Mouse (Mus musculus): ENCODE measurements around the gene Pold4. TPM values are rescaled to one million over a fixed set of nuclear protein-coding genes. Genes with fewer than 3 reads are reported as not detected.
A peak's percentile ranks its signal among the peaks of the same experiment; 100 is the strongest.

The Pold4 gene
- polyA plus RNA-seq, 1 experiment from 2014 or later: 12.7 TPM

- peak within 1 kb of the TSS; percentile 92 for H3K4me2 ChIP-seq (ENCODE audit: low read depth, low read length)
- DNase-seq (ENCODE audit: low spot score) (peak; percentile 100), ATAC-seq (replicated peaks; ENCODE audit: insufficient number of reproducible peaks, low FRiP score, low TSS enrichment, low read depth) (peak; percentile 69)
- H3K9ac ChIP-seq (replicated peaks; ENCODE audit: low read length): peak within 1 kb of the TSS; percentile 79
- WGBS: under 1% methylated on average over 34 of the region's 34 CpGs
- no peaks in the 10 kb centered on the region; the same call in none of the 2 replicates for H3K36me3 ChIP-seq (replicated peaks; ENCODE audit: control insufficient read depth, insufficient read depth, low read depth, low read length)
- peaks cover 6% of the 10 kb centered on the region; the same call in 1 of the 2 replicates for H3K4me1 ChIP-seq (ENCODE audit: control insufficient read depth, insufficient read depth, low read length)
- H3K27me3 ChIP-seq (ENCODE audit: control insufficient read depth, insufficient read depth, low read length): no peaks in the 10 kb centered on the region
- H3K4me3 ChIP-seq (ENCODE audit: low read depth, low read length): peak within 1 kb of the TSS; percentile 62
- H3K27ac ChIP-seq (replicated peaks; ENCODE audit: low read depth, low read length): peak within 1 kb of the TSS; percentile 42
- no peaks in the 10 kb centered on the region for H3K9me3 ChIP-seq (replicated peaks; ENCODE audit: control insufficient read depth, low read length)
Observed at GRCm38 (mm10) chr19:4201291-4201909, 30.3 kb upstream of the Pold4 start, which contains the start of gene Rad9a. Gene Rad9a, minus strand, starts transcription at chr19:4201662.

- Histone ChIP-seq H3K9ac (replicated peaks; ENCODE audit: low read length) (peak overlapping the region; percentile 66), H3K4me1 (ENCODE audit: control insufficient read depth, insufficient read depth, low read length) (peaks cover 3% of the 10 kb centered on the region; the same call in 1 of the 2 replicates), H3K9me3 (replicated peaks; ENCODE audit: control insufficient read depth, low read length) (no peaks in the 10 kb centered on the region), H3K4me3 (ENCODE audit: low read depth, low read length) (peak overlapping the region; percentile 62), H3K27ac (replicated peaks; ENCODE audit: low read depth, low read length) (no peak overlapping the region), H3K4me2 (ENCODE audit: low read depth, low read length) (peak overlapping the region; percentile 92), H3K27me3 (ENCODE audit: control insufficient read depth, insufficient read depth, low read length) (no peaks in the 10 kb centered on the region), H3K36me3 (replicated peaks; ENCODE audit: control insufficient read depth, insufficient read depth, low read depth, low read length) (no peaks in the 10 kb centered on the region; the same call in 1 of the 2 replicates)
- WGBS: 35% methylated on average over 7 of the region's 7 CpGs
- ATAC-seq (replicated peaks; ENCODE audit: insufficient number of reproducible peaks, low FRiP score, low TSS enrichment, low read depth) (no peak), DNase-seq (ENCODE audit: low spot score) (no peak)
Observed at GRCm38 (mm10) chr19:4202149-4202548, 29.6 kb upstream of the Pold4 start.

GRCm38 (mm10) chr19:4203148-4203547 is 28.6 kb upstream of the Pold4 start:
- Histone ChIP-seq H3K27ac (replicated peaks; ENCODE audit: low read depth, low read length) (no peak overlapping the region), H3K9me3 (replicated peaks; ENCODE audit: control insufficient read depth, low read length) (no peaks in the 10 kb centered on the region), H3K27me3 (ENCODE audit: control insufficient read depth, insufficient read depth, low read length) (no peaks in the 10 kb centered on the region), H3K4me3 (ENCODE audit: low read depth, low read length) (no peak overlapping the region), H3K4me2 (ENCODE audit: low read depth, low read length) (no peak overlapping the region), H3K4me1 (ENCODE audit: control insufficient read depth, insufficient read depth, low read length) (peaks cover 3% of the 10 kb centered on the region; the same call in 1 of the 2 replicates), H3K36me3 (replicated peaks; ENCODE audit: control insufficient read depth, insufficient read depth, low read depth, low read length) (no peaks in the 10 kb centered on the region; the same call in 1 of the 2 replicates), H3K9ac (replicated peaks; ENCODE audit: low read length) (no peak overlapping the region)
- ATAC-seq (replicated peaks; ENCODE audit: insufficient number of reproducible peaks, low FRiP score, low TSS enrichment, low read depth) (no peak), DNase-seq (ENCODE audit: low spot score) (no peak)
- WGBS: 56% methylated on average over 3 of the region's 3 CpGs

GRCm38 (mm10) chr19:4203604-4204326 is 27.9 kb upstream of the Pold4 start:
- no peak for ATAC-seq (replicated peaks; ENCODE audit: insufficient number of reproducible peaks, low FRiP score, low TSS enrichment, low read depth)

GRCm38 (mm10) chr19:4204889-4205288 is 26.8 kb upstream of the Pold4 start:
- 60% methylated on average over 4 of the region's 4 CpGs for WGBS
- no peaks in the 10 kb centered on the region for H3K9me3 ChIP-seq (replicated peaks; ENCODE audit: control insufficient read depth, low read length)
- H3K9ac ChIP-seq (replicated peaks; ENCODE audit: low read length): no peak overlapping the region
- no peaks in the 10 kb centered on the region for H3K27me3 ChIP-seq (ENCODE audit: control insufficient read depth, insufficient read depth, low read length)
- no peak overlapping the region for H3K4me3 ChIP-seq (ENCODE audit: low read depth, low read length)
- no peaks in the 10 kb centered on the region; the same call in 1 of the 2 replicates for H3K36me3 ChIP-seq (replicated peaks; ENCODE audit: control insufficient read depth, insufficient read depth, low read depth, low read length)
- no peak overlapping the region for H3K4me2 ChIP-seq (ENCODE audit: low read depth, low read length)
- peaks cover 3% of the 10 kb centered on the region; the same call in 1 of the 2 replicates for H3K4me1 ChIP-seq (ENCODE audit: control insufficient read depth, insufficient read depth, low read length)
- DNase-seq (ENCODE audit: low spot score): no peak
- H3K27ac ChIP-seq (replicated peaks; ENCODE audit: low read depth, low read length): no peak overlapping the region
- ATAC-seq (replicated peaks; ENCODE audit: insufficient number of reproducible peaks, low FRiP score, low TSS enrichment, low read depth): no peak

More at GRCm38 (mm10) chr19:4203604-4204326, 27.9 kb upstream of the Pold4 start:
- 63% methylated on average over 13 of the region's 13 CpGs for WGBS
- DNase-seq (ENCODE audit: low spot score): no peak
- no peak overlapping the region; the same call in 1 of the 2 replicates for H3K9ac ChIP-seq (replicated peaks; ENCODE audit: low read length)
- no peaks in the 10 kb centered on the region for H3K27me3 ChIP-seq (ENCODE audit: control insufficient read depth, insufficient read depth, low read length)
- H3K4me2 ChIP-seq (ENCODE audit: low read depth, low read length): no peak overlapping the region
- no peak overlapping the region for H3K27ac ChIP-seq (replicated peaks; ENCODE audit: low read depth, low read length)
- H3K36me3 ChIP-seq (replicated peaks; ENCODE audit: control insufficient read depth, insufficient read depth, low read depth, low read length): no peaks in the 10 kb centered on the region; the same call in 1 of the 2 replicates
- no peaks in the 10 kb centered on the region for H3K9me3 ChIP-seq (replicated peaks; ENCODE audit: control insufficient read depth, low read length)
- no peak overlapping the region for H3K4me3 ChIP-seq (ENCODE audit: low read depth, low read length)
- H3K4me1 ChIP-seq (ENCODE audit: control insufficient read depth, insufficient read depth, low read length): peaks cover 3% of the 10 kb centered on the region; the same call in 1 of the 2 replicates

- 0 out of 2 replicates have a peak, but pooled peaks cover 2% of the 10 kb centered on the region for H3K4me1 ChIP-seq (ENCODE audit: control insufficient read depth, insufficient read depth, low read length)
- no peak overlapping the region for H3K4me2 ChIP-seq (ENCODE audit: low read depth, low read length)
- H3K36me3 ChIP-seq (replicated peaks; ENCODE audit: control insufficient read depth, insufficient read depth, low read depth, low read length): no peaks in the 10 kb centered on the region
- DNase-seq (ENCODE audit: low spot score) (peak; percentile 80), ATAC-seq (replicated peaks; ENCODE audit: insufficient number of reproducible peaks, low FRiP score, low TSS enrichment, low read depth) (peak; percentile 25; the same call in 1 of the 2 replicates)
- H3K27ac ChIP-seq (replicated peaks; ENCODE audit: low read depth, low read length): no peak overlapping the region
- no peaks in the 10 kb centered on the region for H3K9me3 ChIP-seq (replicated peaks; ENCODE audit: control insufficient read depth, low read length)
- 0% methylated on average over 2 of the region's 2 CpGs for WGBS
- H3K4me3 ChIP-seq (ENCODE audit: low read depth, low read length): no peak overlapping the region
- H3K9ac ChIP-seq (replicated peaks; ENCODE audit: low read length): no peak overlapping the region
- H3K27me3 ChIP-seq (ENCODE audit: control insufficient read depth, insufficient read depth, low read length): peaks cover 2% of the 10 kb centered on the region; the same call in 1 of the 2 replicates
Observed at GRCm38 (mm10) chr19:4206971-4207370, 24.7 kb upstream of the Pold4 start.

GRCm38 (mm10) chr19:4208563-4208962 is 23.1 kb upstream of the Pold4 start:
- H3K36me3 ChIP-seq (replicated peaks; ENCODE audit: control insufficient read depth, insufficient read depth, low read depth, low read length): no peaks in the 10 kb centered on the region
- H3K27me3 ChIP-seq (ENCODE audit: control insufficient read depth, insufficient read depth, low read length): peaks cover 2% of the 10 kb centered on the region; the same call in 1 of the 2 replicates
- H3K9ac ChIP-seq (replicated peaks; ENCODE audit: low read length): no peak overlapping the region
- DNase-seq (ENCODE audit: low spot score): no peak
- peaks cover 9% of the 10 kb centered on the region; the same call in 1 of the 2 replicates for H3K4me1 ChIP-seq (ENCODE audit: control insufficient read depth, insufficient read depth, low read length)
- no peak overlapping the region for H3K4me2 ChIP-seq (ENCODE audit: low read depth, low read length)
- no peaks in the 10 kb centered on the region for H3K9me3 ChIP-seq (replicated peaks; ENCODE audit: control insufficient read depth, low read length)
- 77% methylated on average over 5 of the region's 5 CpGs for WGBS
- H3K4me3 ChIP-seq (ENCODE audit: low read depth, low read length): no peak overlapping the region
- no peak for ATAC-seq (replicated peaks; ENCODE audit: insufficient number of reproducible peaks, low FRiP score, low TSS enrichment, low read depth)
- no peak overlapping the region for H3K27ac ChIP-seq (replicated peaks; ENCODE audit: low read depth, low read length)

Data from embryonic facial prominence, embryonic 11.5 days (tissue).